ENCODE assay signal across 23 mouse cellular contexts in genomic region chr12:75494643-75495042, GRCm38 (mm10).
"Had no signal": no experiment of that assay in that cellular context is flagged by ENCODE, and none has a peak within 500 bp of the region (broad histone marks: within the 10 kb centered on the region; RNA-seq: fewer than 3 reads in every experiment).

No protein-coding gene starts in this region.

- H3K9ac ChIP-seq: limb, embryonic 12.5 days; limb, embryonic 15.5 days; liver, embryonic 14.5 days; liver, postnatal 0 days; lung, embryonic 15.5 days; neural tube, embryonic 12.5 days; neural tube, embryonic 15.5 days had no signal

- H3K9me3 ChIP-seq: limb, embryonic 12.5 days; limb, embryonic 15.5 days; lung, embryonic 15.5 days; neural tube, embryonic 12.5 days; neural tube, embryonic 15.5 days had no signal

- H3K27ac ChIP-seq: limb, embryonic 12.5 days; limb, embryonic 15.5 days; liver, embryonic 14.5 days; lung, embryonic 15.5 days; neural tube, embryonic 12.5 days; neural tube, embryonic 15.5 days; stomach, postnatal 0 days had no signal

- ATAC-seq: liver, postnatal 0 days had no signal

- H3K27me3 ChIP-seq: limb, embryonic 12.5 days; limb, embryonic 15.5 days; lung, embryonic 15.5 days; neural tube, embryonic 12.5 days; neural tube, embryonic 15.5 days had no signal

- DNase-seq: kidney, adult 8-10 months; kidney, postnatal 14 days; kidney, postnatal 4 days; left cerebral cortex, postnatal 4 days; liver, postnatal 0 days; lung, postnatal 14 days; lung, postnatal 4 days; midbrain, embryonic 14.5 days; right cerebral cortex, adult 18-20 months; right cerebral cortex, postnatal 14 days; right cerebral cortex, postnatal 4 days; thymus, adult 2 months; thymus, postnatal 14 days; thymus, postnatal 4 days had no signal

- H3K4me1 ChIP-seq: limb, embryonic 12.5 days; limb, embryonic 15.5 days; neural tube, embryonic 12.5 days had no signal

- H3K4me2 ChIP-seq: limb, embryonic 12.5 days; limb, embryonic 15.5 days; liver, embryonic 11.5 days; lung, embryonic 15.5 days; midbrain, embryonic 11.5 days; neural tube, embryonic 12.5 days; neural tube, embryonic 15.5 days had no signal

- H3K4me3 ChIP-seq: limb, embryonic 12.5 days; limb, embryonic 15.5 days; lung, embryonic 15.5 days; neural tube, embryonic 12.5 days; neural tube, embryonic 15.5 days had no signal

- H3K36me3 ChIP-seq: lung, embryonic 15.5 days; neural tube, embryonic 12.5 days; neural tube, embryonic 15.5 days had no signal
